Mouse (Mus musculus) kidney, postnatal 0 days (tissue): ENCODE results near the gene Oxt. TPM values are rescaled to one million over a fixed set of nuclear protein-coding genes. Genes with fewer than 3 reads are reported as not detected.

ENCODE experiments used
- ATAC-seq: fragments of 200-750 bp; cut with Nextera tagmentation; replicated peaks from 2 replicates; pipeline ENCODE4 v1.8.0; 2017; ENCODE audit warnings: low read depth, moderate number of reproducible peaks, moderate TSS enrichment, moderate library complexity; ENCODE audit not compliant: low FRiP score
- DNase-seq: peaks from one replicate; pipeline ENCODE4 v3.0.0-alpha.2; 2016; ENCODE audit warnings: low spot score
- H3K27ac ChIP-seq: fragments of 300-500 bp; sonication (generic); 2 replicates; pipeline ENCODE4 v1.5.1; 2014; ENCODE audit warnings: mild to moderate bottlenecking
- H3K27me3 ChIP-seq: fragments of 300-500 bp; sonication (generic); 2 replicates; pipeline ENCODE4 v1.6.1; 2014; ENCODE audit warnings: low read length, mixed read lengths; ENCODE audit not compliant: insufficient read depth
- H3K36me3 ChIP-seq: fragments of 300-500 bp; sonication (generic); 2 replicates; pipeline ENCODE4 v1.6.1; 2014; ENCODE audit warnings: low read length, mixed read lengths; ENCODE audit not compliant: insufficient read depth
- H3K4me1 ChIP-seq: fragments of 300-500 bp; sonication (generic); replicated peaks from 2 replicates; pipeline ENCODE4 v1.6.1; 2014; ENCODE audit warnings: antibody characterized with exemption, low read length, mixed read lengths; ENCODE audit not compliant: insufficient read depth
- H3K4me2 ChIP-seq: fragments of 300-500 bp; sonication (generic); 2 replicates; pipeline ENCODE4 v1.6.1; 2014; ENCODE audit warnings: mild to moderate bottlenecking, low read length, moderate library complexity, mixed read lengths
- H3K4me3 ChIP-seq: fragments of 300-500 bp; sonication (generic); replicated peaks from 2 replicates; pipeline ENCODE4 v1.5.1; 2014; ENCODE audit warnings: low read depth, low read length
- H3K9ac ChIP-seq: fragments of 300-500 bp; sonication (generic); 2 replicates; pipeline ENCODE4 v1.6.1; 2014; ENCODE audit warnings: low read depth, low read length
- H3K9me3 ChIP-seq: fragments of 300-500 bp; sonication (generic); replicated peaks from 2 replicates; pipeline ENCODE4 v1.6.1; 2016; ENCODE audit warnings: low read length, inconsistent platforms, mixed read lengths
- CTCF ChIP-seq: IDR thresholded peaks from 2 replicates; pipeline ENCODE4 v1.5.1; 2016; ENCODE audit warnings: antibody characterized with exemption, low read depth, mild to moderate bottlenecking, moderate library complexity
- WGBS: fragments of 180-500 bp; shearing (Covaris S2); extraction: QIAGEN DNeasy Blood & Tissue Kit; methylation state at CpG from one replicate; pipeline ENCODE4 v1.1.7; 2014; 5-methylcytosine and 5-hydroxymethylcytosine counted together
- polyA plus RNA-seq: library from polyadenylated mRNA; unstranded; fragments of >200 nt; fragmentation: Nextera tagmentation; extraction: Ambion mirVana; gene quantifications from 2 replicates; pipeline ENCODE4 v1.2.1, GENCODE M21; 2015

Oxt gene
- 0.63 and 0.65 TPM in 2 replicates for polyA plus RNA-seq

DNA sequence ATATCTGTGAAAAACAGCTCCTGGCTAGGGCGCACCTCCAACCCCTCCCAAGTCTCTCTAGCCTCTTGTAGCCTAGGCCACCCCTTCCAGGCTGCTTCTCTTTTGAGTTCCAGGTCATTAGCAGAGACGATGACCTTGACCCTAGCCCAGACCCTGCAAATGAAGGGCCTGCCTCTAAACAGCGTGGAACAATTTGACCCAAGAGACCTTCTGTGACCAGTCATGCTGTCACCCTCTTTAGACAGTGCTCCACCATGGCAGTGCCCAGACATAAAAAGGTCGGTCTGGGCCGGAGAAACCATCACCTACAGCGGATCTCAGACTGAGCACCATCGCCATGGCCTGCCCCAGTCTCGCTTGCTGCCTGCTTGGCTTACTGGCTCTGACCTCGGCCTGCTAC is at the start of gene Oxt:
Gene Oxt, plus strand, starts transcription at position 301 of the 400 bp plus-strand sequence.
- Histone ChIP-seq H3K27me3 (peaks cover 46% of the 10 kb centered on the region), H3K4me2 (peak within 1 kb of the TSS; percentile 53), H3K4me3 (peak within 1 kb of the TSS; percentile 28), H3K4me1 (peaks cover 13% of the 10 kb centered on the region), H3K36me3 (no peaks in the 10 kb centered on the region), H3K9me3 (no peaks in the 10 kb centered on the region), H3K9ac (0 out of 2 replicates have a peak within 1 kb of the TSS, but pooled peaks have one; percentile 18), H3K27ac (no peak within 1 kb of the TSS)
- 48% methylated on average over 9 of the region's 9 CpGs for WGBS
- ATAC-seq: no peak
- DNase-seq: no peak
- no peak for TF ChIP-seq CTCF

DNA sequence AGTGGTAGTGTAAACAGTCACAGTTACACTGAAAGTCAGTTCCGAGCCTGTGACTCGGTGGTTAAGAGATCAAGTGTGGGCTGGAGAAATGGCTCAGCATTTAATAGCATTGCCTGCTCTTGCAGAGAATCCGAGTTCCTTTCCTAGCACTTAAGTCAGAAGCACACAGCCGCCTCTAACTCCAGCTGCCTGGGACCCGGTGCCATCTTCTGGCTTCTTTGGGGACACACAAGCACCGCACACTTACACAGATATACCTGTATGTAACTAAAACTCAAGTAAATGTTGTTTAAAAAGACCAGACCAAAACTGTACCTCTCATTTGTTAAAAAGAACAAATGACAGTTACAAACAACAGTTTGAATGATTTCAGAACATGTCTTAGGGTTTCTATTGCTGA is 47.5 kb upstream of the Oxt start:
- Histone ChIP-seq H3K9me3 (no peaks in the 10 kb centered on the region), H3K4me1 (no peaks in the 10 kb centered on the region), H3K27ac (no peak overlapping the region), H3K27me3 (no peaks in the 10 kb centered on the region), H3K4me2 (no peak overlapping the region), H3K36me3 (peaks cover 18% of the 10 kb centered on the region), H3K4me3 (no peak overlapping the region), H3K9ac (no peak overlapping the region)
- TF ChIP-seq CTCF: peak; percentile 32; the same call in 1 of the 2 replicates
- WGBS: 83% methylated on average over 6 of the region's 6 CpGs
- ATAC-seq (no peak), DNase-seq (no peak)

DNA sequence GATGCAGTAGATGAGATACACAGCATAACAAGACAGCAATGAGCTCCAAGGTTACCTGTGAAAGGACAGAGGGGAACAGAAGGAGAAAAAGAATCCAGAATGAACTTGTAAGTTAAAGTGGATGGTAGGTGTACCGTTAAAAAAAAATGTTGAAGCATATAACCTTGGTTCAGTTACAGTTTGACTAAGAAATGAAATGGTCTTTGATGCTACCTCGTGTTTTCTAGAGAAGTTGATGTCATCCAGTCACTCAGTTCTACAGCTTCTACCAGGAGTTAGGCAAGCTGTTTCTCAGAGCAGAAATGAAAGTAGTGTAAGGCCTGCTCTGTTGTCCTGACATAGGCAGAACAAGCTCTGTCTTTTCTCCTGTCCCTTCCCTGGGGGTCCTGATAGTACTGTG is 46.7 kb upstream of the Oxt start:
- DNase-seq (no peak), ATAC-seq (no peak)
- 92% methylated on average over 2 of the region's 2 CpGs for WGBS
- no peak for TF ChIP-seq CTCF
- no peaks in the 10 kb centered on the region for H3K27me3 ChIP-seq
- peaks cover 15% of the 10 kb centered on the region for H3K36me3 ChIP-seq
- H3K27ac ChIP-seq: no peak overlapping the region
- no peak overlapping the region for H3K4me3 ChIP-seq
- no peak overlapping the region for H3K4me2 ChIP-seq
- no peaks in the 10 kb centered on the region for H3K4me1 ChIP-seq
- H3K9me3 ChIP-seq: no peaks in the 10 kb centered on the region
- no peak overlapping the region for H3K9ac ChIP-seq

DNA sequence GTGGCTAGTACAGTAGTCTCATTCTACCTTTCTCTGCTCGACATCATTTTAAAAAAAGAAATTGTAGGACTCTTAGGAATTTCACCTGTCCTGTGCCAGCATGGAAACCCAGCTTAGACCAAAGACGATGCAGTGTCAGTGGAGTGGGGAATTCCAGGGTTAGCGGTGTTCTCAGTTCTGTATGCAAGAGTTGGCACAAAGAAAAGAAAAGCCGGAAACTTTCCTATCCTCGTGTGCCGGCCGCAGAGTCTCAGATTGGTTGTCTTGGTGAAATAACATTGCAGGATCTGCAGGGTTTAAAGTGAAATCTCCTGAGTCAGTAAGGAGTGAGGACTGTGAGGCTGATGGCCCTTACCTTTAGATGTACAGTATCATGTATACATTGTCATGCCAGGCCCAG is 46.0 kb upstream of the Oxt start:
- no peaks in the 10 kb centered on the region for H3K4me1 ChIP-seq

DNA sequence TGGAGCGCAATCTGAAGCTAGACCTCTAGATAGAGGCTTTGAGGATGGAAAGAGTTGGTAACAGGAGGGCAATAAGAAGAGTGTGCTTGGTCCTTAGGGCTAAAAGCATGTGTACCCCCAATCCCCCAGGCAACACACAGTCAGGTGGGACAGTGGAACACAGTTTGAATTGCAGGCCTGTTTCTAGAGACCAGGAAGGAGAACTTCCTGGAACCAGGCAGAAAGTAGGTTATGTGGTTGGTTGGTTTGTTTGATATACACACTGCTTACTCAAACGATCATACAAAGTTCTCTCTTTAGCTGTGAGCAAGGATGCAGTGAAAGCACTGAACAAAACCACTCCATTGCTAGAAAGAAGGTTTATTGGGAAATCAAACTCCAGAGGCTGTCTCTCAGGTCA is 43.8 kb upstream of the Oxt start:
- Histone ChIP-seq H3K4me2 (no peak overlapping the region), H3K36me3 (peaks cover 12% of the 10 kb centered on the region), H3K27me3 (no peaks in the 10 kb centered on the region), H3K4me1 (no peaks in the 10 kb centered on the region), H3K4me3 (no peak overlapping the region), H3K9me3 (no peaks in the 10 kb centered on the region), H3K9ac (no peak overlapping the region), H3K27ac (no peak overlapping the region)
- WGBS: 81% methylated on average over 2 of the region's 2 CpGs
- no peak for TF ChIP-seq CTCF
- DNase-seq (no peak), ATAC-seq (no peak)

More for the DNA sequence above, 46.0 kb upstream of the Oxt start:
- H3K27ac ChIP-seq: no peak overlapping the region
- H3K4me3 ChIP-seq: no peak overlapping the region
- H3K4me2 ChIP-seq: no peak overlapping the region
- 89% methylated on average over 7 of the region's 7 CpGs for WGBS
- H3K27me3 ChIP-seq: no peaks in the 10 kb centered on the region
- no peak overlapping the region for H3K9ac ChIP-seq
- H3K9me3 ChIP-seq: no peaks in the 10 kb centered on the region
- ATAC-seq (no peak), DNase-seq (no peak)
- H3K36me3 ChIP-seq: peaks cover 17% of the 10 kb centered on the region
- no peak for TF ChIP-seq CTCF

DNA sequence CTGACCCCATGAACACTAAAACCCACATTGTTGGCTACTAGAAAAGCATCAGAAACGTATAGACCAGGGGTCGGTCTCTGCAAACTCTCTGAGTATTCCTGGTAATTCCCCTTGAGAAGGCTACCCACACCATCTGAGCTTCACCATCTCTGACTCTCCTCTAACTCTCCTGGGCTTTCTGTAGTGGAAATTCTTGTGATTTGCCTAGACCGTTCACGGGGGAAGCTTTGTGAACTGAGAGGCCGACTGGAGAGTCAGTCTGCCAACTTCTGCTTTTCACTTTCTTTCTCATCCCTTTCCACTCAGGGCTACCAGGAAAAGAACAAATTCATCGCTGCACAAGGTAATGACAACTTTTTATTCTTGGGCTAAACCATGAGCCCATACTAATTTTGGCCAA is 41.0 kb upstream of the Oxt start:
- H3K4me2 ChIP-seq: no peak overlapping the region
- whole genome bisulfite sequencing: 93% methylated on average over 6 of the region's 6 CpGs
- DNase-seq: no peak
- TF ChIP-seq CTCF: no peak
- no peak overlapping the region for H3K9ac ChIP-seq
- H3K27me3 ChIP-seq: no peaks in the 10 kb centered on the region
- H3K36me3 ChIP-seq: peaks cover 22% of the 10 kb centered on the region
- no peak for ATAC-seq
- H3K4me1 ChIP-seq: no peaks in the 10 kb centered on the region
- H3K4me3 ChIP-seq: no peak overlapping the region
- no peak overlapping the region for H3K27ac ChIP-seq
- no peaks in the 10 kb centered on the region for H3K9me3 ChIP-seq

DNA sequence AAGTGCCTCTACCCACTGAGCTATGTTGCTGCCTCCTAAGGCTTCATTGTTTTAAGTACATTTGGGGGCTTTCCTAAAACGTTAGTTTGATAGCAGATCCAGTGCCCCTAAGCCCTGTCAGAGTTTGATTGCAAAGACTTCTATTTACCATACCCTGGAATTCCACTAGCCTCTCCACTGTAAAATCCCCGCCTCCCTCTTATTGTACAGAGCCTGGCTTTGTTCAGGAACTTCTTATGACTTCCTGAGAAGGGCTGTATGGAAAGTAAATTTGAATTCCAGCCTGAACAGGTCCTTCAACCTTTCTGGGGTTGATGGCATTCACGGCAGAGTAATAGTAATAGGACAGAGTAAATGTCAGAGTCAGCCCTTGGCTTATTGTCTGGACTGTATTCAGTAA is 39.1 kb upstream of the Oxt start:
- Histone ChIP-seq H3K36me3 (peaks cover 38% of the 10 kb centered on the region), H3K9me3 (no peaks in the 10 kb centered on the region), H3K4me3 (no peak overlapping the region), H3K27ac (no peak overlapping the region), H3K4me2 (no peak overlapping the region), H3K9ac (no peak overlapping the region), H3K27me3 (no peaks in the 10 kb centered on the region), H3K4me1 (no peaks in the 10 kb centered on the region)
- no peak for DNase-seq
- no peak for TF ChIP-seq CTCF
- ATAC-seq: no peak
- WGBS: 76% methylated on average over 3 of the region's 3 CpGs
